Mouse (Mus musculus): ENCODE results near the gene Edn2.

The Edn2 gene

DNA sequence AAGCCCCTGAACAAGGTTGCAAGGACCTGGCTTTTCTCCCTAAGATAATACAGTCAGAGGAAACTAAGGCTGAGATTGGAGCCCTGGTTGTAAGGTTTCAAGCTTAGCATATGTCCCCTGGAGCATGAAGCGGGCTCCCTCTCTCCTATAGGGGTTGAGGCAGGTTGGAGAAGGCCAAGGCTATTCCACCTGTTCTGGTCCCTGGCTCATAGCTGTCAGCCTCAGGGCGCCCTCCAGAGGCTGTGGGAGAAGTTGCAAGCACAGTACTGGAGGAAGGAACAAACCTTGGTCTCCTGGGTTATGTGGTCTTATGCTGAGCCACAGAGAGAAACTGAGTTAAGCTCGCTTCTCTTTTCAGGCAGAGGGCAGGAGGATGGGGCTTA is 11.9 kb upstream of the Edn2 start:
- POLR2A ChIA-PET: interaction anchor here in 2 of 4 experiments (0.9 to 1.2 kb wide), 2 partner anchors 13 to 421 kb away, joined by 3 read pairs; partner anchors contain the start of gene Ctps (in 1 of the 2)
- CTCF ChIA-PET: interaction anchor here (0.5 to 2.2 kb wide), 27 partner anchors 9 to 1950 kb away, joined by 3 to 18 read pairs (median 4); partner anchors contain the start of gene Edn2 (in 2 of the 4)

DNA sequence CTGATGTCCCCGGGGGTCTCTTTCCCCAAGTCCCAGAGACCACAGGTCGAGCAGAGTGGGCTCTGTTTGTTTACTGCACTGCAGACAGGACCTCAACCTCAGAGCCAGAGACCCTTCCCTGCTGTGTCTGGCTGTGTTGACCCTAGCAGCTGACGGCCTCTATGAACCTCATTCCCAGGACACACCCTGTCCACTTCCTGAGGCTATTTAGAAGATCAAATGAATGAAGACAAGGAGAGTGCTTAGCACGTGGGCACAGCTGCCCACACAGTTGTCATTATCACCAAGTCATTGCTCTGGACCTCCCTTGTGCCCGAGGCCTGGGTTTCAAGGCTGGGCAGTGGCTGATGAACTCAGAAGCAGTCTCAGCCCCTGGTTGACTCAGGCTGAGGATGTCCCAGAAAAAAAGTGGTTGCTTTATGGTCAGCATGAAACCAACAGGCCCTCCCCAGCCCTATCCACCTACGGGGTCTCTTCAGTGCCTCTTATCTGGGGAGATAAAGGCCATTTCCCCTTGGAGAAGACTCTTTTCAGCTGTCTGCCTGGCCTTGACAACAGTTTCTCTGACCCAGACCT is 10.6 kb upstream of the Edn2 start:
- ChIA-PET CTCF (interaction anchor here in 3 of 4 experiments (0.6 to 2.2 kb wide), 4 partner anchors 16 to 37 kb away, joined by 3 to 8 read pairs (median 4); no protein-coding TSS in a partner anchor), POLR2A (no interaction called here)

DNA sequence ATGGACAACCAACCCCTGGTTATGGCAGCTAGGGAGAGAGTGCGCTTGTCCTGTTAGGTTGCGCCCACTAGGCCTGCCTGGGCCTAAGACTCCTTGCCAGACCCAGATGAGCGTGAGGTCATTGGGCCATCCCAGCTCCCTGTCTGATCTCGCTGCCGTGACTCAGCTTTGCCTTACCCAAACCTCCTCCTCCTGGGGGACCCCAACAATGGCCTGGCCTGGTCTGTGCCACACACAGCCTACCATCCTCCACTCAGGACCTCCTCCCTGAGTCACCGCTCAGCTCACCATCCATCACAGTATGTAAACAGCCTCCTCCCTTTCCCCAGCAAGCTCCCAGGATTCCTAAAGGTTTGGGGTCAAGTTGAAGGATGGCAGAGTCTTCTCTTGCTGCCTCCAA is 9.1 kb upstream of the Edn2 start:
- CTCF ChIA-PET: interaction anchor here in 2 of 4 experiments (0.5 to 1.3 kb wide), 3 partner anchors 23 to 341 kb away, joined by 3 read pairs; no protein-coding TSS in a partner anchor

DNA sequence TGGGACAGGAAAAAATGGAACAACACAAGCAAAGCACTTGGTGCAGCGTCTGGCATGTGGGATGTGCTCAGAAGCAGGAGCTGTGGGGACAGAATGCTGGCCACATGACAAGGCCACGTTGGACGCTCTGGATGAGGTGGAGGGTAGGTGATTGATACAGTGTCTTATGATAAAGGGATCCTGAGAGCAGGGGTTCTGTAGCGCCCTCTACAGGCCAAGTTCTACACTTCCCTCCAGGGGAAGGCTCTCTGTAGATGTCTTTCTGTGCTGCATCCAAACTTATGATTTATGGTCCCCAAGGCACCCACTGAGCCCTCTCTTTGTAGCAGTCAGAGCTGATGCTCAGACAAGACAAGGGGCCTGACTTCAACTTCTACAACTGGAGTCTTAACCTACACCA is 8.4 kb upstream of the Edn2 start:
- POLR2A ChIA-PET: no interaction called here
- CTCF ChIA-PET: interaction anchor here in 3 of 4 experiments (1.0 to 1.3 kb wide), 3 partner anchors 10 to 159 kb away, joined by 3 read pairs; no protein-coding TSS in a partner anchor

More for the DNA sequence above, 9.1 kb upstream of the Edn2 start:
- POLR2A ChIA-PET: interaction anchor here in 1 of 4 experiments (0.5 kb wide), 1 partner anchor 22 kb away, joined by 3 read pairs; no protein-coding TSS in a partner anchor

DNA sequence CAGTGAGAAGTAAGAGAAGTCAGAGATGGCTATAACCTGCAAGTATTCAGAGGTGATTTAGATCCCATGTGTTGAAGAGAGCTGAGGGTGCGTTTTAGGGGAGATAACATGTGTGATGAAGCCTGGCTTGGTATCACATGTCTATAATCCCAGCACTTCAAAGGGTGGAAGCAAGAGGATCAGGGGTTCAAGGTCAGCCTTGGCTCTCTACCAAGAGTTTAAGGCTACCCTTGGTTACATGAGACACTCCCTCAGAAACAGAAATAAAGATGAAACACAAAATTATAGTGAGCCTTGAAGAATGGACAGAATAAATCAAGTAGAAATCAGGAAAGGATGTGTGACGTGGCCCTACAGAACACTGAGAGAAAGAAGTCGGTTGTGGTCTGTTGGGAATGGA is 7.3 kb upstream of the Edn2 start:
- POLR2A ChIA-PET: no interaction called here
- CTCF ChIA-PET: interaction anchor here in 2 of 4 experiments (0.6 to 1.1 kb wide), 4 partner anchors 37 to 335 kb away, joined by 3 to 4 read pairs (median 4); no protein-coding TSS in a partner anchor

DNA sequence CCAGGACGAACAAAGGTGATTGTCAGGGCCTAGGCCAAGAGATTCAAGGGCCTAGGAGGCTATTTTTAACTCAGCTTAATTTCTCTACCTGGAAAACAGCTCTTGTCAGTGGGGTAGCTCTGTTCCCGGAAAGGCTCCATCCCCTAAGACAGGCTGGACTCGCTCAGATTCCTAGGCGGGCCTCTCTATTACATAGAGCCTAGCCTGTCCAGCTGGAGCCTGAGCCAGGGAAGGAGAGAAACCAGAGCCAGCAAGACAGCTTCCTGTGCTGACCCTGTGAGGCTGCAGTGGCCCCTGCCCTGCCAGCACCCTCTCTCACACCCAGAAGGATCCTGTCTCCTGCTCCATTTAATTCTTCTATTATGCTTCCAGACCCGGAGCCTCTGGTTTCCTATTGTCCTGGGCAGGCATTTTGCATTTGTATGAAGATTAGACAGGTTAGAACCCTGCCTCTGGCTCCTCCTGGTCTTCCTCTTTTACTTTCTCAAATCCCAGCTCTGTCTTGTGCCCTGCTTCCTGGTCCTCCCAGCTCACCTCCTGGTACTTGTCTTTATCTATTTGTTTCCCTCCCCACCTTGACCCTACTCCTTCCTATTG is 2.2 kb upstream of the Edn2 start:
- ChIA-PET CTCF (interaction anchor here (0.5 to 2.2 kb wide), 9 partner anchors 10 to 533 kb away, joined by 3 to 18 read pairs (median 3); no protein-coding TSS in a partner anchor), POLR2A (interaction anchor here in 3 of 4 experiments (0.6 to 1.2 kb wide), 3 partner anchors 29 to 411 kb away, joined by 3 to 6 read pairs (median 3); partner anchors contain the start of gene Ctps (in 1 of the 3))

DNA sequence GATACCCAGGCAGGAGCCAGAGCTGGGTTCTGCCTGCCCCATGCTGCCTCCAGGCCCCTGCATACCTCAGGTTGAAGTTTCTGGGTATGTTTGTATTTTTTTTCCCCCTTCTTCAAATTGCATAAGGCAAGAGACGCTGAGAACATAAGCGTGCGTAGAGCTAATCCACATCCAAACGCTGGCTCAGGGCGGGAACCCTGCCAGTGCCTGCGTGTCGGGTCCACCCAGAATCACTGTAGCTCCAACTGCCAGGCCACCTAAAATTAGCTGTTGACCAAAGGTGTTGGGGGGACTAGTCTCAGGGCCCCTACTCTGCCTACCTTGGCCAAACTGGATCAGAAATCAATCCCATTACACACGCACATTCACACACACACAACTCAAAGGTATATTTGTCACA is 1.6 kb downstream of the Edn2 start:
- ChIA-PET CTCF (interaction anchor here (0.6 to 2.3 kb wide), 9 partner anchors 10 to 538 kb away, joined by 3 to 9 read pairs (median 5); no protein-coding TSS in a partner anchor), POLR2A (interaction anchor here in 1 of 4 experiments (0.6 to 2.0 kb wide), 3 partner anchors 13 to 129 kb away, joined by 3 to 4 read pairs (median 3); no protein-coding TSS in a partner anchor)

DNA sequence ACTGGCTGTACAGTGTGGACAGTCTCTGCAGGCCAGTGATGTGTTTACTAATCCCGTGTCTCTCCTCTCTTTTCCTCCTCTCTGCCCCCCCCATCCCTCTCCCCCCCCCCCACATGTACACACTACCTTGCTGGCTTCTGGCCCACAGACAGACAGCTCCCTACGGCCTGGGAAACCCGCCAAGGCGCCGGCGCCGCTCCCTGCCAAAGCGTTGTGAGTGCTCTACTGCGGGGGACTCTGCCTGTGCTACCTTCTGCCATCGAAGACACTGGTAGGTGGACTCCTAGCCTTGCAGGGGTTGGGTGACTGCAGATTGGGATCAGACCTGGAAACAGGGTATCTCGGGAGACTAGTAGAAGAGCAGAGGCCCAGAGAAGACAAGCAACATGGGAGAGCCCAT is 2.2 kb downstream of the Edn2 start:
- ChIA-PET CTCF (interaction anchor here (0.6 to 1.5 kb wide), 4 partner anchors 10 to 24 kb away, joined by 3 to 5 read pairs (median 4); no protein-coding TSS in a partner anchor), POLR2A (interaction anchor here in 1 of 4 experiments (0.6 to 2.0 kb wide), 2 partner anchors 23 to 128 kb away, joined by 3 to 4 read pairs; no protein-coding TSS in a partner anchor)

DNA sequence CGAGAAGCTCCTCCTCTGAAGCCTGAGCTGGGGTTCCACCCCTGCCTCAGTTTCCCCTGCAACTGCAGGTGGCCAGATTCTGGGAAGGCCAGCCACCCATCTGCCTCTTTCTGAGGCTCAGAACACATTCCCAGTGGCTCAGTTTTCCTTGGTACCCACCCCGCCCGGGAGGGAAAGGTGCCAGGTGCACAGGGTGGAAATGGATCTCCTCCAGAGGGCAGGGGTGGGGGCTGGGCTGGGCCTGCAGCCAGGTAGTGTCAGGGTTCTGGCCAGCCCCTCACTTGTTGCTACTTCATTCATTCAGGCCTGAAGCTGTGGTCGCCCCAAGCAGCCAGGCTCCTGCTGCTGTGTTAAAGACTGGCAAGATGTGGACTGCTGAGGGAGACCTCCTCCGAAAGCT is 3.3 kb downstream of the Edn2 start:
- ChIA-PET POLR2A (no interaction called here), CTCF (no interaction called here)

DNA sequence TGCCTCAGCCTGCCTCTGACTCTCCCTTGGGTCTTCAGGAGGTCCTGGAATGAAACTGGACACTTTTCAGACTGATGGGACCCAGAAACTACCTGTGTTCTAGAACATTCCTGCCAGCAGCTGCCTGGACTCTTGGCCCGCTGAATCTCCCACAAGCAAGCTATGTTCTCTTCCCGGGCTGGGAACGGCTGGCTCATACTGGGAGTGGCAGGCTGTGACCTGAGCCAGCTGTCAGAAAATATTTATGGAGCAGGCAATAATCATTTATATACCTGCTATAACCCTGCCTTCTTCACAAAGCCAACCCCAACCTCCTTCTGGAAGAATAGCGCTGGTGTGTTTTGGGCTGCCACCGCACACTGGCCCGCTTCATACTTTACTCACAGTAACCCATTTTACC is 6.8 kb downstream of the Edn2 start:
- ChIA-PET POLR2A (no interaction called here), CTCF (no interaction called here)

DNA sequence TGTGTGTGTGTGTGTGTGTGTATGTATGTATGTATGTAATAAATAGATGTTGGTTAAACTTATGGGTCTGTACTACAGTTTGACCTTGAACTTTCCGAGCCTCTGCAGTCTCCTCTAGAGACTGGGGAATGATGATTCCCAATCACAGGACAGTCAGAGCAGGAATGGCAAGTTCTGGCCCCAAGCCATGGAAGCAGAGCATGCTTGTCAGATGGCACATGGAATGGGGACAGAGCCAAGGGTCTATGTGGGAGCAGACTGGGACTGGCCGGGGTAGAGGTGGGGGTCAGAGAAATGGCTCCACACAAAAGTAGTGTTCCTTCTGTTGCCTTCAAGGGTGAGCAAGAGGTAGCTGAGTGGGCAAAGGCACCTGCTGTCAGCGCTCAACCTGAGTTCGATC is 7.3 kb downstream of the Edn2 start:
- POLR2A ChIA-PET: no interaction called here
- CTCF ChIA-PET: no interaction called here

DNA sequence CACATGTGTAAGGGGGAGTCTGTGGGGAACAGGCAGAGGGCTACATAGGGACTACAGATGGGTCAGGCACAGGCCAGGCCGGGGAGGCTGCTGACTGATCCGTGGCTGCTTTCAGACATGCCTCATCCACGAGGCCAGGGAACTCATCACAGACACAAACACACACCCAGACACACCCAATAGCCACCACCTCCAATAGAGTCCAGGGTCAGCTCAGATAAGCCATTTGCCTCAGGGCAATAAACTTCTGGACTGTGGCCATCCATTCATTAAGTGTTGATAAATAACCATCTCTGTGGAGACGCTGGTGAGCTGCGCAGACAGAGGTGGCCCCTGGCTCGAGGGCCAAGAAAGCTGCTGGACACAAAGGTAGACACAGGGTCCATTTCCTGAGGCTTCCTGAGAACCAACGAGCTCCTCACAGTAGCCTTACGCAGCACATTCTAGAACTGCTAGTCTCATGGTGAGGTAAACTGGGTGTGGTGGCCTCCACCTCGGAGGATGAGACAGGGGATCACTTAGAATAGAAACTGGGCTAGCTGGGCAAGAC is 9.5 kb downstream of the Edn2 start:
- CTCF ChIA-PET: interaction anchor here in 2 of 4 experiments (0.7 to 1.0 kb wide), 2 partner anchors 22 to 143 kb away, joined by 3 to 5 read pairs; no protein-coding TSS in a partner anchor
- POLR2A ChIA-PET: no interaction called here

DNA sequence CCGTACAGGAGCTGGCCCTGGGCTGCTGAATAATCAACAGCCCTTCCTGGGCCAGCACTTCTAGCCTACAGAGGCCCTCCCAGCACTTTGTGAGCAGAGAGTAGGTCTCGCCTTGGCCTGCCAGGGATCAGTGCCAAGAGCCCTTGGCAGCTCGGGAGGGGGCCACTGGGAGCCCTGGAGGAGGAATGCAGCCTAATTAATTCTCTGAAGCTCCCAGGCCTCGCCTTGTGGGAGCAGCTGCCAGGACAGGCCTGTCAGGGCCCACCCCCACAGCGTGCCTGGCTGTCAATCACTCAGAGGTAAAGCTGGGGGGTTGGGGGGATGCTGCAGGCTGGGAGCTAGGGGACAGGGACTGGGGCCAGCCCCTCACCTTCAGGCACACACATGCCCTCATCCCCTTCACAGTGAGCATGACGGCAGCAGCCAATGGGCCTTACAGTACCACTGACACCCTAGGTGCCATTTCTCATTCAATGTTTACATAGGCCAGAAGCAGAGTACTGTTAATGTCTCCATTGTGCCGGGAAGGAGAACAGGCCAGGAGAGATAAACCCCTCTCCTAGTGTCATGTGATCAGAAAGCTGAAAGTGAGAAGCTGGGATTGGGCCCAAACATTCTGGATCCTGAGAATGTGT is 11.2 kb downstream of the Edn2 start:
- POLR2A ChIA-PET: no interaction called here
- CTCF ChIA-PET: interaction anchor here in 2 of 4 experiments (0.5 to 0.6 kb wide), 3 partner anchors 13 to 319 kb away, joined by 3 to 5 read pairs (median 3); no protein-coding TSS in a partner anchor

DNA sequence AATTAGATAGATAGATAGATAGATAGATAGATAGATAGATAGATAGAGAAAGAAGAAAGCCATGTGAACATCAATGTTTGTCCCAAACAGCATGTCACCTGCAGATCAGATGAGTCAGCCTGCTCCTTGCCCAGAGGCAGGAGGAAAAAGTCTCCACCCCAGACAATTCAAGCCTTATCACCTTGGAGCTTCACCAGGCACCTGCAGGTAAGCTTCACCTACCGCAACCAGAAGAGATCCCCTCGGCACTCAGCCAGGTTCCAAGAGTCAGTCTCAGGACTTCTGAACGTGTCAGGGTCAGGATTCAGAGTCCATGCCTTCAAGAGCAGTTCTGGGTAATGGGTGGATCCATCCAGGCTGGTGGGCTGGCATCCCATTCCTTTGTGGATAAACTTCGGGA is 18.1 kb downstream of the Edn2 start:
- ChIA-PET POLR2A (interaction anchor here in 1 of 4 experiments (1.2 kb wide), 1 partner anchor 18 kb away, joined by 3 read pairs; the partner anchor contains the start of gene Edn2), CTCF (interaction anchor here in 3 of 4 experiments (0.5 to 1.8 kb wide), 4 partner anchors 8 to 789 kb away, joined by 3 to 5 read pairs (median 3); no protein-coding TSS in a partner anchor)

DNA sequence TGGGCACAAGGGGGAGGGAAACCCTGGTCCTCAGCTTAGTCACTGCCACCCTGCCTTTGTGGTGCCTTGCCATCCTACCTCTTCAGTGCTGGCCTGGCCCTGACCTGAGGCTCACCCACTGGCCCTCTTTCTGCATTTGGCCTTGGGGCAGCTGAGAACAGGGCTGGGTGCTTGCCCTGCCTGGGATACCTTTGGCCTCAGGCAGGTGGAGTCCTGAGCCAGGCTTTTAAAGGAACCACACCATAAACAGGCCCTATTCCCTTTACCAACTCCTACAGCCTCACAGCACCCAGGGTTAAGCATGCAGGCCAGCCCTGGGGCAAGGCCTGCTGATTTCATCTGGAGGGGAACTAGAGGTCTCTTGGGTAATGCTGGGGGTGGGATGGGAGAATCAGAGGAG is 19.5 kb downstream of the Edn2 start:
- ChIA-PET CTCF (interaction anchor here in 2 of 4 experiments (0.6 to 1.8 kb wide), 4 partner anchors 16 to 289 kb away, joined by 3 to 9 read pairs (median 4); no protein-coding TSS in a partner anchor), POLR2A (no interaction called here)

DNA sequence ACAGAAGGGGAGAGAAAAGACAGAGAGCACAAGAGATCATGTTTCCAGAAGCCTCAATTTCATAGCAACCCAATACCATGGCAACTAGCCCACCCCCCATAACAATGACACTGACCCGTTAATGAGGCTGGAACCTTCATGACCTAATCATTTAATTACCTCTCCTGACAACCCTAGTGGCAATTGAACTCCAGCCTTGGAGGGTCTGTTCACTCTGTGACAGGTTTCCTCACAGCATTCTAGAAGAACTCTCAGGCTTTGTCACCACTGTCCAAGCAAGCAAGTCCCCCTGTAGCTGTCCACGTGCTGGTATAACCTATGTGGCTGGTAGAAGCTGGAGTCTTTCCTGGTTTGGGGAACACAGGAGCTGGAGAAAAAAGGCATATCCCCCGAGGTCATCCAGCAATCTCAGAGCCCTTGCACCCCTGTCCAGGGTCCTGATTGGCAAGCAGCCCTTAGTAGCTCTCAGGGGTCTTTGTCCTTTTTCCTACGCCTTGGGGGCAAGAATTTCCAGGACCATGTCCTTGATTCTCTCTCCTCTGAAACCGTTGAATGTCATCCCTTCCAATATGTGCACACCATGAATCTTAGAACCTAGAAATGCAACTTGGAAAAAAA is 23.5 kb downstream of the Edn2 start:
- ChIA-PET CTCF (interaction anchor here in 3 of 4 experiments (0.6 to 1.2 kb wide), 7 partner anchors 14 to 742 kb away, joined by 3 to 5 read pairs (median 3); no protein-coding TSS in a partner anchor), POLR2A (no interaction called here)

DNA sequence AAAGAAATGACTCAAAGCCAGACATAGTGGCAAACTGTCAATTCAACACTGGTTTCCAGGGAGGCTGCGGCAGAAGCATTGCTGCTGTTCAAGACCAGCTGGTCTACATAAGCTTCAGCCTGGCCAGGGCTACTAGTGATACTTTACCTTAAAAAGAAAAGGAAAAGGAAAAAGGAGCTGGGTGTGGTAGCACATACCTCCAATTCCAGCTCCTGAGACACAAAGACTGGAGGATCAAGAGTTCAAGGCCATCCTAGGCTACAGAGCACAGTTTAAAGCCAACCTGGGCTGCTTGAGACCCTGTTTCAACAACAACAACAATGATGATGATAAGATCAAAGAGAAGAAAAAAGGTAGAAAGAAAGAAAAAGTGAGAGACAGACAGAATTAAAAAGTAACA is 25.4 kb downstream of the Edn2 start:
- ChIA-PET CTCF (interaction anchor here (0.6 to 2.3 kb wide), 29 partner anchors 9 to 831 kb away, joined by 3 to 11 read pairs (median 4); partner anchors contain the start of genes Edn2 (in 1 of the 4) and Smap2 (in 1 of the 4)), POLR2A (interaction anchor here in 2 of 4 experiments (0.5 to 1.3 kb wide), 3 partner anchors 24 to 704 kb away, joined by 3 to 4 read pairs (median 3); no protein-coding TSS in a partner anchor)

DNA sequence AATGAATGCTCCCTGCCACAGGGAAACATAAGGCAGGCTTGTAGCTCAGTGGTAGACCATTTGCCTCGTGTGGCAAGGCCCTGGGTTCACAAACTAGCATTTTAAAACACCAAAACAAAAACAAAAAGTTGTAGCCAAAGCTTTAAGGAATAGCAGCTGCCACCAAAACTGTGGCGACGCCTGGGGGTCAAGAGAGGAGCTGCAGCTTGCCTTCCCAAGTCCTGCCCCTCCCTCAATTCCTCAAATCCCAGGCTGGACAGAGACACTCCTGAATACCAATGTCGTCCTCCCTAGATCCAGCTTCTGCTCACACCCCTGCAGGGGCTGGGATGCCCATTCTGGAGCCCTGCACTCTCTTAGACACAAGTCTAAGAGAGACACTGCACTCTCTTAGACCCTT is 25.9 kb downstream of the Edn2 start:
- POLR2A ChIA-PET: interaction anchor here in 2 of 4 experiments (0.5 to 1.3 kb wide), 4 partner anchors 25 to 704 kb away, joined by 3 to 4 read pairs (median 3); no protein-coding TSS in a partner anchor
- CTCF ChIA-PET: interaction anchor here (0.5 to 2.3 kb wide), 42 partner anchors 8 to 830 kb away, joined by 3 to 12 read pairs (median 4); partner anchors contain the start of genes Edn2 (in 2 of the 4) and Smap2 (in 1 of the 4)
